Mouse (Mus musculus): ENCODE data around the gene Arl6ip5. TPM values are rescaled to one million over a fixed set of nuclear protein-coding genes. Genes with fewer than 3 reads are reported as not detected.
A peak's percentile ranks its signal among the peaks of the same experiment; 100 is the strongest.
"Not testable (repeated sequence)": the region's sequence is repeated elsewhere in the genome, so short reads cannot be mapped to it uniquely, and the experiment has no call there.

The Arl6ip5 gene
- total RNA-seq, 4 experiments from 2014 or later: 185 to 195 (median 192) TPM

DNA sequence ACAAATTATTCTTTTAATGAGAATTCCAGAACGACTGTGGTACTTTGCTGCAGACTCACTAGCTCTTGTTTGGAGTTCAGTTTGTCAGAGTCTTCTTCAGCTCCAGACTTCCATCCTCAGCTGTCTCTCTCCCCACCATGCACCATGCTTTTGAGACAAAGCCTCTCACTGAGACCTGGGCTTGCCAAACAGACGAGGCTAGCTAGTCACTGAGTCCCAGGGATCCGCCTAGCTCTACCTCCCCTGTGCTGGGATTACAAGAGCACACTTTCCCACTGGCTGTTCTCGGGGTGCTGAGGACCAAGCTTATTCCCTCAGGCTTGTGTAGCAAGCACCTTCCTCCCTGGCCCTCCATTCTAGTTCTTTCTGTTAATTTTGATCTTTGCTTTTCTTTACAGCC is 13.1 kb downstream of the Arl6ip5 start:
- DNase-seq (ENCODE audit: low spot score in 2 of 2): no peak

DNA sequence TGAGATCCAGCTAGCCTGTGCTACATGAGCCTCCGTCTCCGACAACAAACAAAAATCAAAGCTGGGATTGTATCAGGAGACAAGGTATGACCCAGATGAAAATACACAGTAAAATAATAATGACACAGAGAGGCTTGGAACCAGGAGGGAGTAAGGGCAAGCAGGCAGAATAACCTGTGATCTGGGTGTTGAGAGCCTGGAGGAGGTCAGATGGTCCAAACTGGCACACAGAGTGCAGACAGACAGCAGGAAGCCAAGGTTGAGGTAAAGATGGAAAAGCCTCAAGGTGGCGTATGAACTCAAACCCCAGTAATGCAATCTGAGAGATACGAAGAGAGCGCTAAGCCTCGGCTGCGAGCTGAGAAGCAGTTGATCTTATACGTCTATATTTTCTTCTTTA is 14.0 kb downstream of the Arl6ip5 start:
- no peak for DNase-seq (ENCODE audit: low spot score in 2 of 2)

DNA sequence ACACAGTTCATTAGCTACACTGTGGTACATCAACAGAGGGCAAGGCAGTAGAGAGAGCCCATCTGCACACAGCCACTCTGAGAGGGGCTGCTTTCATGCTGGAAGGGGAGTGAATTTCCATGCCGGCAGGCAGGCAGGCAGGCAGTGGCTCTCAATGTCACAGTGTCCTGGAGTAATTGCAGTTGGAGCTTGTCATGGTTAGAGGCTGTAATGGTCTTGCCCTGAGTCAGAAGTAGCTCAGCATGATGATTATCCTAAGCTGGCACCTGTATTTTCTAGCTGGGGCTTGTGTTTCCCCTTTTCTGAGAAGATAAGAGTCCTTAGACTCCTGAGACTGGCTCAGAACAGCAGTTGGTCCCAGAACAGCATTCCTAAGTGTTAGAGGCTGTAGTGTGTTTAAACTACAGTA is 15.6 kb downstream of the Arl6ip5 start:
- DNase-seq (ENCODE audit: low spot score in 2 of 2): no peak

DNA sequence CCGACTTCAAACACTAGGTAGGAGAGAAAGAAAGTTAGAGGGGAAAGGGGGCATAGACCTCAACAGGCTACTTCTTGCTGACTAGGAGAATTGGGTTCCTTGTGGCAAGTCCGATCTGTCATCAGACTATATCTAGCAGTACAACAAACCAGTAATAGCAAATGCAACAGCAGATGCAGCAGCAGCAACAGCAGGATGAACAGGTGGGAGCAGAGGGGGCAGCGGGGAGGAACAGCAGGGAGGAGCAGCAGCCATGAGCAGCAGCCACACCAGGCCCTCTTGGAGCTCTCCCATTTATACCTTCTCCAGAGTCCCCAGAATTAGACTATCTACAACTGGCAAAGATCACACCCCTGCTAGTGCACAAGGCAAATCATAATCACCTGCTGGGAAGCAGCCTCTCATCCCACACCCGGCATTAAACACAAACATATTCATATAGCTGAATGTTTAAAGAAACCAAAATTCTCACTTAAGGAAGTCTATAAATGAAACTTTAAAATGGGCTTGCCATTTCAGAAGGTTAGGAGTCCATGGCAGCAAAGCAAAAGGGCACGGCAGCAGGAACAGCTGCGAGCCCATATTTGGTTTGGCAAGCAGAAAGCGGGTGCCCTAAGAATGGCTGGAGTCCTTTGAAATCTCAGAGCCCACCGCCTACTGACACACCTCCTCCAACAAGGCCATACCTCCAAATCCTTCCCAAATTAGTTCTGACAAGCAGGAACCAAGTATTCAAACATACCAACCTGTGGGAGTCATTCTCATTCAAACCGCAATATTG is 16.8 kb downstream of the Arl6ip5 start:
- DNase-seq (ENCODE audit: low spot score in 2 of 2): no peak

DNA sequence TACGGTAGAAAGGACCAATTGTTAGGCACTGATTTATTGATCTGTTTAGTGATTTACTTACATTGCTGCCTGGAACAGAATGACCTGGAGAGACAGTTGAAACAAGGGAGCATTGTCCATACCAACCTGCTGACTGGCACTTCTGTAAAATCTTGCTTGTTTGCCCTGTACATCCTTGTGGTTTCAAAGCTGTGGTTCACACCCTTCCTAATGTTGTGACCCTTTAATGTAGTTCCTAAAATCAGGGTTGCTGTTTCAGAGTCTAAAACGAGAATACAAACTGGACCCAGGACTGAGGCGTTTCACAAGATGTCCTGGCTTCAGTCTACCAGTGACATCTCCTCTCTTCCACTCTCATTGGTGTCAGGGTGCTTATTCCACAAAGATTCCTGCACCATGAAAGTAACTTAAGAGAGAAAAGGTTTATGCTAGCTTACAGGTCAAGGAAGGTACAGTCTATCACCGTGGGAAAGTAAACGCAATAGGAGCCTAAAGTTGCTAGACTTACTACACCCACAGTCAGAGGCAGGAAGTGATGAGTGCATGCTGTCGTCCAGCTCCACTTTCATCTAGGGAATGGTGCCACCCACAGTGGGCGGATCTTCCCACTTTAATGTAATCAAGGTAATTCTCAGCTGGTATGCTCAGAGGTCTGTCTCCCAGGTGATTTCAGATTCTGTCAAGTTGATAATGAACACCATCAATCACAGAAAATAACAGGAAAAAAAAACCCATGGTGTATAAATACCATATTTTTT is 24.6 kb downstream of the Arl6ip5 start:
- no peak for DNase-seq (ENCODE audit: low spot score in 2 of 2)

DNA sequence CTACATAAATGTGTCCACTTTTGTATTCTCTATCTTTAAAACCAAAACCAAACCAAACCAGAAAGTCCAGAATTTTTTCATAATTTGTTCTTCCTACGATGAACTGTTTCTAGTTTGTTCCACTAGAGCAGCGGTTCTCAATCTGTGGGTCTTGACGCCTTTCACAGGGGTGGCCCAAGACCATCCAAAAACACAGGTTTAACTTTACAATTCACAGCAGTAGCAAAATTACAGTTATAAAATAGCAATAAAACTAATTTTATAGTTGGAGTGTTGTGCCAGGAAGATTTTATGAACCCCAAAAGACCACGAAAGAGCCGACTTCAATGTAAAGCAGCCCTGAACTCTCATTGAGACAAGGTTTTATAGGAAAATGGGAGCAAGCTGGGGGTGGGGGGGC is 25.6 kb downstream of the Arl6ip5 start:
- no peak for DNase-seq (ENCODE audit: low spot score in 2 of 2)

DNA sequence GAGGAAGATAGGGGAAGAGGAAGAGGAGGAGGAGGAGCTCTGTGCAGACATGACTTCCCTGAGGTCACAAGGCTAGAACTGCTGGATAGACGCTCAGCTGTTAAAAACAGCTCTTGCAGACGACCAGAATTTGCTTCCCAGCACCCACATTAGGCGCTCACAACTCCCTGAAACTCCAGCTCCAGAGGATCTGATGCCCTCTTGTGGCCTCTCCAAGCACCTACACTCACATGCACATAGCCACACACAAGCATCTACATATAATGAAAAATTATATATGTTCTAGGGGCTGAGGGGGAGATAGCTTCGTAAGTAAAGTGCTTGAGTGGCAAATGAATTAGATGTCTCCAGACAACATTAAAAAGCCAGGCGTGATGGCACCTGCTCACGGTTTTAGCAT is 28.9 kb downstream of the Arl6ip5 start:
- DNase-seq (ENCODE audit: low spot score in 2 of 2): no peak

DNA sequence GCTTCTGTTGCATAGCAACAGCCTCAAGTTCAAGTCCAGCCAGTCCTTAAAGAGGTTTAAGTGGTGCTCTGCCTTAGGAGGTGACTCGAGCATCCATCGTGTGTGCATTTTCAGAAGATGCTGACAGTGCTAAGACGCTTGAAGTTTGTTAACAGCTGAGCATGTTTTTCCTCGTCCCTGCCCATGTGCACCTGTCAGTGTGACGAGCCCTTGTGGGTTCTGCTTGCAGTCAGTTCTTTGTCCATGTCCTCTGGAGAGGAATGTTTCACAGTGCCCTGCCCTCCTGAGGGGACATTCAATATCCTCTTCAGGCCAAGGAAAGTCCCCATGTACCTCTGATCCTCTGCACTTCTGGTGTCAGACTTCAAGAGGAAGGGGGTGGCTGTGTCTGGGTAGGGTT is 29.6 kb downstream of the Arl6ip5 start:
- no peak for DNase-seq (ENCODE audit: low spot score in 2 of 2)

DNA sequence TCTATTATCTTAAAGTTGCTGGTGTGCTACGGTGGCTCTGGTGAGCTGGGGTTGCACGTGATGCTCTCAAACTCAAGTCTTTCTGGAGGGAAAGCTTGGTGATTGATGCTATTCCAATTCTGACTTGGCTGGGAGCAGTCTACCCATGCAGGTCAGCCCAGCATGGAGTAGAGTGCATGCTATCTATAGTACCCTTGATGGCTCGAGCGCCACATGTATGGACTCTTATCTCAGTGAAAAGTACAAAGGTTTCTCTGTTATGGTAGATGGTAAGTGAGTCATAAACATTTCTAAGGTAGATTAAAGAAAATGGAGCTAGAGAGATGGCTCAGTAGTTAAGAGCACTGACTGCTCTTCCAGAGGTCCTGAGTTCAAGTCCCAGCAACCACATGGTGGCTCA is 32.0 kb downstream of the Arl6ip5 start:
- DNase-seq (ENCODE audit: low spot score in 2 of 2): no peak

DNA sequence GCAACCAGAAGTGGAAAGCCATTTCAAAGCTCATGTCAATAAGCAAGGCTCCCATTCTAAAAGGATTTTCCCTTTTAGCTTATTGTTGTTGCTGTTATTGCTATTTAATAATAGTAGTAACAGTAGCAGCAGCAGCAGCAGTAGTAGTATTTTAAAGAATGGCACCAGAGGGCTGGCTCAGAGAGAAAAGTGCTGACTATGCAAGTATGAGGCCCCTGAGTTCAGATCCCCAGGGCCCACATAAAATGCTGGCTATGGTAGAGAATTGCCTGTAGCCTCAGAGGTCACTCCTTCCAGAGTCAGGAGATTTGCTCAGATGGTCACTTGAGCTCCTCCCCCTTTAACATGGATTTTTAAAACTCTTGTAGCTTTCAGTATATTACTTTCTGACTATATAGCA is 34.7 kb downstream of the Arl6ip5 start:
- DNase-seq (ENCODE audit: low spot score in 2 of 2): no peak

DNA sequence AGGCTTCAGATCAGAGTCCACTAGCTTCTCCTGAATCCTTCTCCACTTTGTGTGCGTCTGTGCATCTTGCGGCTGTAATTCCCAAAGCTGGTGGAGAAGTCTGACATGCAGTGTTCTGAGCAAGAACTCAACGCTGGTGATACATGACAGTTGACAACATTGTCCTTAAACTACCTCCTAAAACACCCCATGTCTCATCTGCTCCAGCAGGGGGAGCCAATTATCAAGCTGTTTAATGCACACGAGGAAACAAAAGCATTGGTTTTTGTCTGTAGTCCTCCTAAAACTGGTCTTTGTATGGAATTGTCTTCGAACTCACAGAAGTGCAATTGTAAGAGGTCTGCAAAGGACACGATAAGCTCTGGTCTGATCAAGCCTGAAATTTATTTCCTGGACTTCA is 40.5 kb downstream of the Arl6ip5 start:
- DNase-seq (ENCODE audit: low spot score in 2 of 2): peak; percentile 8 to 15

DNA sequence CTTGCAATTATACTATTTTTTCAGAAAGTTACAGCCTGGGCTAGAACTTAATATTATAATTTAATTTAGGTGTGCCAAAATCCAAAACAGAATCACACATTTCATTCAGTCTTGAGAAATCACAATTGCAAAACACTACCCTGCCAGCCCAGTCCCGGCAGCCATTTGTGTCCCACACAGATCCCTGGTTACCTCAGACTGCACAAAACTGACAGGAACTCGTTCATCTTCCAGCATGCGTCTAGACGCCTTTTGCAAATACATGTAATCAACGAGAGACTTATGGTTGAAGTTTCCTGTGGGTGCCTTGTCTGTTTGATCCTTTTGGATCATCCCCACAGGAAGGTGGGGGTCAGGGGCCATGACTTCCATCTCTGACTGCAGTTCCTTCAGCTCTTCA is 41.6 kb downstream of the Arl6ip5 start:
- no peak for DNase-seq (ENCODE audit: low spot score in 2 of 2)

DNA sequence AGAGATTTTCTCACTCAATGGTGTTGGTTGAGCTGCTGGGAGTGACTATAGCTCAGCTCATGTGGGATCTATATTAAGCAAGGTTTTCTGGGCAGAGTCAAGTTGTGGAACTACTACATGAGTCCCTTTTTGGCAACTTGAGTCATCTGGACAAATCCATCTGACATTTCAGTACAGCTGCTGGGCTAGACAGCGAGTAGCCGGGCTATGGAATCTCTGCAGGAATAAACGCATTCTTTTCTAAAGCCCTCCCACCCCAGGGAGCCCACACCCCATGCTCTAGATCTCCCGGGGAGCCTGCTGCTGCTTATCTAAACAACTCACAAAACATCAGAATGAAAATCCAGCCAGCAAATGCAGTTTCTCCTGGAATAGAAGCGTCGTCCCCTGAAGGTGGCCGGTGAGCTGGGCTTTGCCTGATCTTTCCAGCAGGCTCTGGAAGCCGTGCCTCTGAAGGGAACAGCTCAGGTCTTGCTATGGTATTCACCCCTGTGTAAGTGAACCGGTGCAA is 42.3 kb downstream of the Arl6ip5 start, which contains the start of gene Lmod3:
Gene Lmod3 (minus strand): TSS at position 49 of the 511 bp plus-strand sequence.
- peak in 1 of 2 experiments; percentile 11 for DNase-seq (ENCODE audit: low spot score in 2 of 2)

DNA sequence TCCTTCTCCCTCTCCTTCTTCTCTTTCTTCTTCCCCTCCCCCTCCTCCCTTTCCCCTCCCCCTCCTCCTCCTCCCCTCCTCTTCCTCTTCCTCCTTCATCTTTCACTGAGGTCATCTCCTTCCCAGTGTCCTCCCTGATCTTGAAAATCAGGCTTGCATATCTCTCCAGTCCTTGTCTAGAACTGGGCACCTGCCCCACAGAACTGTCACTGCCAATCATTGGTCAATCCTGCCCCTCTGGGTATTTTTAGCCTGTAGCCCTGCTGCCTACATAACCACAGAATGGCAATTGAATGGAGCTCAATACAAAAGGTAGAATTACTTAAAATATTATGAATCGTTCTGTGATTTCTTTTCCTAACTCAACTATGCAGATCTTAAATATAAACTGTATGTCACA is 48.0 kb downstream of the Arl6ip5 start:
- DNase-seq (ENCODE audit: low spot score in 2 of 2): no peak

DNA sequence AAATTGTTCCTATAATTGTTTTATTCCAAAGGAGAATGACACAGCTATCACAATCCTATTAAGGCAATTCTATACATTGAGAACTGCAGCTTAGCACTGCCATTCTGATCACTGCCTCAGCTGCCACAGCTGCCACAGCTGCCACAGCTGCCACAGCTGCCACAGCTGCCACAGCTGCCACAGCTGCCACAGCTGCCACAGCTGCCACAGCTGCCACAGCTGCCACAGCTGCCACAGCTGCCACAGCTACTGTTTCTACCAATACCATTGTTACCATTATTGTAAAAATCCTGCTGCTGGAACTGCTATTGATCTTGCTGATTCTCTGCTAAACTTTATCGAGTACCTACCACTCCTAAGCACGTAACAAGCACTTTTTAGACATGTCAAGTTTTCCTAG is 49.4 kb downstream of the Arl6ip5 start:
- DNase-seq (ENCODE audit: low spot score in 2 of 2): not testable (repeated sequence)

DNA sequence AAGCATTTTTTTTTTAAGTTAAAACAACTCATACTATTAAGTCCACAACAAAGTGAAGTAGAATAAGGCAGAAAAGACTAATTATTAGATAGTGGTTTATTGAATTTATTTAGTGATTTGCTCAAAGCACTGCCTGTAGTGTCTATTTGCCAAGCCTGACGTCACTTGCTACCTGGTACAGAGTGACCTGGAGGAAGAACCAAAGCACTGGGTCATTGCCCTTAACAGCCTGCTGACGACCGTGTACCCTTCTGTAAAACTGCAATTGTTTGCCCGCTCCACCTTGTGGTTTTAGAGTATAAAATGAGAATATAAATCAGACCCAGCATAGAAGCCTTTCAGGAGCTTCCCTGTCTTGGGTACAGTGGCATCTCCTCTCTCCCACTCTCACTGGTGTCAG is 51.7 kb downstream of the Arl6ip5 start:
- DNase-seq (ENCODE audit: low spot score in 2 of 2): no peak

DNA sequence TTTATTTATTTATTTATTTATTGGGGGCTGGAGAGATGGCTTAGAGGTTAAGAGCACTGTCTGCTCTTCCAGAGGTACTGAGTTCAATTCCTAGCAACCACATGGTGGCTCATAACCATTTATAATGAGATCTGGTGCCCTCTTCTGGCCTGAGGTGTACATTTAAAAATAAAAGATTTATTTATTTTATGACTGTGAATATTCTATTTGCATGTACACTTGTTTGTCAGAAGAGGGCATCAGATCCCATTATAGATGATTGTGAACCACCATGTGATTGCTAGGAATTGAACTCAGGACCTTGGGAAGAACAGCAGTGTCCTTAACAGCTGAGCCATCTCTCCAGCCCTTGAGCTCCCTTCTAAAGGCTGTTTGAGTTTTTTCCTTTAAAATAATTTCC is 53.3 kb downstream of the Arl6ip5 start:
- DNase-seq (ENCODE audit: low spot score in 2 of 2): not testable (repeated sequence)

DNA sequence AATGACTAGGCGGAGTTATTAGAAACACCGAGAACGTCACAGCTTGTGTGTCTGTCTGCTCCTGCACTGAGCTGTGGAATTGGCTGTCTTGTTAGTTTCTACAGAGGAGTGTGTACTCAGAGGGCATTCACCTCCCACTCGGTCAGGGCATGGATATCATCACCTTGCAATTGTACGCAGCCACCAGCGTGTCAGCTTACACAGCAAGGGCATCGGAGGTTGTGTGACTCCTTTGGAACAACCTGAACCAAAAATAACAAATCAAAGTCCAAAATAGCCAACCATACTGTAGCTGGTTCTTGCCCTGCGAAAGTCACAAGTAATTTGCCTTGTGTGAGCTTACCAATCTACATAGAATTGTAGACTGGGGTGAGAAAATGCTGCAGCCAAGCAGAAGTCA is 54.8 kb downstream of the Arl6ip5 start:
- no peak for DNase-seq (ENCODE audit: low spot score in 2 of 2)

DNA sequence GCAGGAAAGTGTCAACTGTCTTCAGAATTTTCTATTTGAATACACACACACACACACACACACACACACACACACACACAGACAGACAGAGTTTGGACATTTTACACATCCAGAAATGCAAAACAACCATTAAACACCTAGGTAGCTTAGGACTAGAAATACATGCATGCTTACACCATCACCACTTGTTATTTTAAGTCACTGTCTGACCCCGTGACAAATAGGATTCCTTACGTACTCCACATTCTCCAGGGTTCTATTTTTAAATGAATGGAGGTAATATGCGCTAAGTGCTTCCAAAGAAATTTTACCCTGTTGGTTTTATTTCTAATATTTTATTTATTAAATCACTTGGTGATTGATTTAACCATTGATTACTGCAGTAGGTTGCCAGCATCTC is 55.2 kb downstream of the Arl6ip5 start:
- no peak for DNase-seq (ENCODE audit: low spot score in 2 of 2)

DNA sequence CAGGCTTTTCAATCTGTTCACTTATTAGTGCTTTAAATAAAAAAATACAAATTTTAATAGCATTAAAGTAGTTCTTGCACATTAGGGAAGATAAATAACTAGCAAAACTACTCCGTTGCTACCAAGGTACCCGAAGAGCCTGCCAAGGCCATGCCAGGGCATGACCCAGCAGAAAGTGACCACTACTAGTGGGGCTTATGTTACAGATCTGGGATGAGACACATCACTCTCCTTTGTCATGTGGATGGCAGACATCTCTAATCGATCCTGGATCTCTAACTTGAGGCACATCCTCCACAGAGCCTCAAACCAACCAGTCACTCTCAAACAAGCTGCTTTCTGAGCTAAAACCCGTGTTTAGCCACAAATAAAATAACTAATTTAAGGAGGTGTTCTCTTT is 56.2 kb downstream of the Arl6ip5 start:
- DNase-seq (ENCODE audit: low spot score in 2 of 2): no peak

DNA sequence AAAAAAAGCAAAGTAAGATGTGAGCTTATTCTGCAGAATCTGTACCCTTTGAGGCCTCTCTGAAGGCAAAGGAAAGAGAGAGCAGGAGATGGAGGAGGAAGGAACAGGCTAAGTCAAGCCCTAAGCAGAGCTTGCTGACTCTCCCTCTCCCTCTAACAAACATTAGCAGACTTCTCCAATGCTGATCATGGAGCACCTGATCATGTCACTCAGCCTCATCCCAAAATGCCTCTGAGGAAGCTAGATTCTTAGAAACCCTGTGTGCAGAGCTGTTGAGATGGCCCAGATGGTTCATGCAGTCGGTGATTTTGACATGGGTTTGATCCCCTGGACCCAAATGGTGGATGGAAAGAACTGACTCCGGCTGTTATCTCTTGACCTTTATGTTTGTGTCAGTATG is 56.6 kb downstream of the Arl6ip5 start:
- DNase-seq (ENCODE audit: low spot score in 2 of 2): no peak

DNA sequence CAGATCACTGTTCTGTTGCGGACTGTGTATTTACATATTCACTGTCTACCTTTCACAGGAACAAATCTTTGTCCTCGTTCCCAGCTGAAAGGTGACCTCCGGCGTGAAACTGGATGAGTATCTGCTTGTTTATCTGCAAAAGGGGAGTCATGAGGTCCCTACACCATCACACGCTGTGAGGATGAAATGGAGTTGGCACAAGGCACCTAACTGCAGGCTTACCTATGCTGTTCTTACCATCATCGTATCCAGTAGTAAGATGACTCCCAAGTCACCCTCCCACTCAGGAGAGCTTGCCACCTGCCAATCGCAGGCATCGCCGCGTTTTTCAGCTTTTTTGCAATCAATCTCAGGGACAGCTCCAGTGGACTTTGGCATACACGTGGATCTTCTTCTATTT is 59.1 kb downstream of the Arl6ip5 start:
- no peak for DNase-seq (ENCODE audit: low spot score in 2 of 2)

DNA sequence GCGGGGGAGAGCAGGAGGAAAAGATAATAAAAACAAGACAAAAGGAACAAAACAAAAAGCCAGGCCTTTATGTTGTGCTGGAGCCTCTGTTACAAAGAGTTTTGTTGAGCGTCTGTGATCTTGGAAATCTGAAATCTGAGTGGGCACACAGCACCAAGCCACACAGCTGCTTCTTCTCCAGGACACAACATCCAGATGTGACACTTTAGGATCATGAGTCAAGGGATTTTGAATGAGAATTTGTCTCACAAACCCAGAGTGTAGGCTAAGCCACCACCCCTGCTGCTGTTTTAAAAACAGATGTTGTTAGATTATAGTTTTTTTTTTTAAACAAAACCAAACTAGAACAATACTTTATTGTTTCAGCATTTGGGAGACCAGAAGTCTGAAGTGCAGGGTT is 61.9 kb downstream of the Arl6ip5 start:
- no peak for DNase-seq (ENCODE audit: low spot score in 2 of 2)

All from left cerebral cortex, adult 8-10 months (tissue).